Mouse (Mus musculus): ENCODE results near the gene Rbm47.

DNA sequence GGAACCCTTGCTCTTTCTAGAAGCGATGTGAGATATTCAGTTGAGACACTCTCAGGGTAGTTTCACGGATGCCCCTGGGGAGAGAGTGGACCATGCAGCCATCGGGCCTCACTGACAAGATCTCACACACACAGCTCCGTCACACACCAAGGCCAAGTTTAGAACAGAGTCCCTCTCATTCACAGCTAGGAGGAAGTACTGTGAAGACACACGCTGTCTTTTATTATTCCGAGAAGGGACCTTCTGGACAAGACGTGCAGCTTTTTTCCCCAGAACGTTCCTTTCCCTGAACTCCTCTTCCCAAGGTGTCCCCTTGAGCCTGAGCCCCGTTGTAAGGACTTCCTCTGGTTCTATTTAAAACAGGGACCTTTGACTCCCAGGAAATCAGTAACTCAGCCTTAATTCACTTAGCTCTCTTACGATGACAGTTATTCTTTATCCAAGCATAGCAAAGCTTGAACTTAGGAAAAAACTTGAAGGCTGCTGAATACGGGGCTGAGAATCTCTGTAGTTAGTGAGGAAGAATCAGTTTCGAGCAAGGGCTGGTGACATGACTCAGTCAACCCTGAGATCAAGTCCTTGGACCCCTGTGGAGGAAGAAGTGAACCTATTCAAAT lies 96.1 kb downstream of the Rbm47 start:
- TF ChIP-seq CTCF (IDR thresholded peaks at IDR 0.05; ENCODE audit: borderline replicate concordance, insufficient read depth, low read length) (no peak), POLR2A (IDR thresholded peaks at IDR 0.05; ENCODE audit: low read depth, low read length) (no peak)

All from embryonic fibroblast, embryonic 13.5 days (primary cell).